Mouse (Mus musculus) CD4-positive, CD25-positive, alpha-beta regulatory T cell, adult 2 months (primary cell): Measurements from ENCODE around the gene Lix1.
"Not testable (repeated sequence)": the region's sequence is repeated elsewhere in the genome, so short reads cannot be mapped to it uniquely, and the experiment has no call there.

Source experiments
- DNase-seq: peaks from one replicate; pipeline ENCODE4 v3.0.0-alpha.2; 2012; ENCODE audit warnings: low read depth, low spot score

Gene Lix1

GRCm38 (mm10) chr17:17496234-17496633 is 93.8 kb downstream of the Lix1 start:
- not testable (repeated sequence) for DNase-seq

- no peak for DNase-seq
These were observed 94.3 kb downstream of the Lix1 start for GRCm38 (mm10) chr17:17496730-17497129.

DNA sequence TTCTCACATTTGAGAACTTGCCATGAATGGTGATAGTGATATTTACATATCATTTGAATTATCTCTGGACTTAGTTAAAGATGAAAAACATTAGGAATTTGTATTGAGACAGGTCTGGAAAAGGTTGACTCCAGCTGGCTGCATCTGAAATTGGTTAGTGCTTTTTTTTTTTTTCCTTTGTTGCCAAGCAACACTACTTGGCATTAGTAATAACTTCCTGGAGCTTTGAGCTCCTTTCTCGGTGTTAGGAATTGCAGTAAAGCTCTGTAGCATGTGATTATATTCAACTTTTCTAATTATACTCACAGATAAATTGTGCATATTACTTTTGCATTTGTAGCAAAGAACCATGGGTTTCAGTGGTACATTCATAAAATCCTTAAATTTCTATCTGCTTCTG is 96.4 kb downstream of the Lix1 start:
- DNase-seq: no peak

GRCm38 (mm10) chr17:17499278-17499677 is 96.8 kb downstream of the Lix1 start:
- no peak for DNase-seq

DNA sequence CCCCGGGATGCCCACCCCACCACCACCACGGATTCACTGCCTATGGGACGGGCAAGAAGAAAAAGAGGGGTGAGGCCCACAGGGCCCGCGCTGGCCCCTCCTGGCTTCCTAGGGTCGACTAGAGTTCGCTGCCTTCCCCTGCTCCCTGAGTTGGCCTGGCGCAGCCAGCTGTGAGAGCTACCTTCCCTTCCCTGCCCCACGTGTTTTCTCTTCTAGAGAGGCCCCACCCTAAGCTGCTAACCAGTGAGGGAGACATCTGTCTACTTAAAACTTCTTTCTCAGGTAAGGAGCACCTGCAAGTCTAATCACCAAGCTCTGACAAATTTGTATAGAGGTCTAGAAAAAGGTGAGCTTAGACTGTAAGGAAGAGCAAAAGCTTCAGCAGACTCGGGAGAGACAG is 104.2 kb downstream of the Lix1 start:
- no peak for DNase-seq
